In genomic region chr17:84117756-84118155, GRCm38 (mm10) we compare ENCODE assay signal across 12 mouse cellular contexts.
A peak's percentile ranks its signal among the peaks of the same experiment; 100 is the strongest.
DNase-seq lines count a peak whose midpoint lies in the region.
"Had no signal": no experiment of that assay in that cellular context is flagged by ENCODE, and none has a peak within 500 bp of the region (broad histone marks: within the 10 kb centered on the region; RNA-seq: fewer than 3 reads in every experiment).

No protein-coding gene starts in this region.

- no peak overlapping the region for H3K4me3 ChIP-seq in macrophage (ENCODE audit: inconsistent target)
- H3K4me3 ChIP-seq: limb, embryonic 12.5 days; neural tube, embryonic 12.5 days had no signal

- H3K36me3 ChIP-seq in macrophage (ENCODE audit: inconsistent target) = no peaks in the 10 kb centered on the region
- H3K36me3 ChIP-seq: limb, embryonic 12.5 days; neural tube, embryonic 12.5 days had no signal

- 37% methylated on average over 1 of the region's 1 CpGs for WGBS in macrophage (ENCODE audit: missing documents)

- peaks cover 40% of the 10 kb centered on the region for H3K79me2 ChIP-seq in macrophage (ENCODE audit: inconsistent target)

- peak; percentile 40 to 70 for DNase-seq in adrenal gland, adult (ENCODE audit: inconsistent age in 2 of 2, low spot score in 1 of 2)
- DNase-seq in adrenal gland, postnatal 4 days (ENCODE audit: low spot score in 2 of 2) = no peak
- peak; percentile 58 to 59 for DNase-seq in kidney, adult 8-10 months
- DNase-seq in kidney, postnatal 4 days = no peak
- peak; percentile 60 to 68 for DNase-seq in kidney, postnatal 25 days
- no peak for DNase-seq in spleen, postnatal 36 days (ENCODE audit: low spot score in 2 of 2)
- DNase-seq in left cerebral cortex, adult 8-10 months (ENCODE audit: low spot score in 2 of 2) = no peak
- DNase-seq: cerebellum, postnatal 36 days had no signal

- peak overlapping the region; percentile 99 for H3K27ac ChIP-seq in macrophage
- H3K27ac ChIP-seq: hindbrain, embryonic 14.5 days; limb, embryonic 12.5 days; neural tube, embryonic 12.5 days had no signal

Comparison
In these comparisons a context has a peak if more than half of its experiments do, and no peak if none do; other contexts are left out.
1. DNase-seq: peak in adrenal gland, adult (2 of 2), kidney, adult 8-10 months (2 of 2) and kidney, postnatal 25 days (2 of 2); none in adrenal gland, postnatal 4 days (0 of 2), kidney, postnatal 4 days (0 of 2), spleen, postnatal 36 days (0 of 2) and left cerebral cortex, adult 8-10 months (0 of 2).